Mouse (Mus musculus) retina, adult 2 months (tissue): ENCODE results near the gene Ehd2.

Source experiments
- DNase-seq: peaks from one replicate; pipeline ENCODE4 v3.0.0-alpha.2; 2012; ENCODE audit warnings: low read depth, low spot score

The Ehd2 gene

DNA sequence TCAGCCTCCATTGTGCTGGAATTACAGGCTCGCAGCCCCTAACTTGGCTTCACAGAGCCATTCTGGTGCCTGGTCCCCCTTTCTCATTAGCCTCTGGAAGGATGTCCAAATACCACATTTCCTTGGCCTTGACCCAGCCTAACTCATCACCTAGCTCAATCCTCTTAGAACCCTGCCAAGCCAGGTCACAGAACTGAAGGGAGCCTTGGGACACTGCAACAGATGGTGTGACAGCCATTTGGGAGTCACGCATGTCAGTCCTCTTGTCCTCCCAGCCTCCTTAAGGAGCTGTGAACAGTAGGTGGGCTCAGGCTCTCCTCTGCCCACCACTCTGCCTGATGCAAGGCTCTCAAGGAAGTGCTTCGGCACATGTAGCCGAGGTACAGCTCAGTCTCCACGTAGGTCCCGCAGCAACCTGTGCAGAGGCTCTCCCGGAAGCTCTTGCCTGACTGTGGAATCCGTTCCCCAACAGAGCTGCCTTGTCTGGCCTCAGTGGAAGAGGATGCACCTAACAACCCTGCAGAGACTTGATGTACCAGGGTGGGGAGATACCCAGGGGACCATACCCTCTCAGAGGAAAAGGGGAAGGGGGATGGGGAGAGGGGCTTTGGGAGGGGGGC, 59.3 kb downstream of the Ehd2 start:
- DNase-seq = peak; percentile 86

DNA sequence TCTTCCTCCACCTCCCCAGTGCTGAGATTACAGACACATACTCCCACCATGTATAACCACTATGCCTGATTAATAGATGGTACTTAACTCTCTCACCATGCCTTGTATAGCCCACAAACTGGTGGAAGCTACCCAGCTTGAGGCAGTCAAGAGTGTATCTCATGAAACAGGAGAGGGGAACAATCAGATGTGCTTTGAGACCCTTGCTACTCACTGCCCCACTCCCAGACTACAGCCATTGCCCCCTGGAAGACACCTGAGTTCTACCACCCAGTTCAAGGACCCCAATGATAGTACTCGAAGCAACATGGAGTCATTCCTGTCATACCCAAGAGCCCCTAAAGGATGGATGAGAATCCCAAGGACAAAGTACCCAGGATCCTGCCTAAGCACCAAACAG, 60.8 kb downstream of the Ehd2 start:
- no peak for DNase-seq

DNA sequence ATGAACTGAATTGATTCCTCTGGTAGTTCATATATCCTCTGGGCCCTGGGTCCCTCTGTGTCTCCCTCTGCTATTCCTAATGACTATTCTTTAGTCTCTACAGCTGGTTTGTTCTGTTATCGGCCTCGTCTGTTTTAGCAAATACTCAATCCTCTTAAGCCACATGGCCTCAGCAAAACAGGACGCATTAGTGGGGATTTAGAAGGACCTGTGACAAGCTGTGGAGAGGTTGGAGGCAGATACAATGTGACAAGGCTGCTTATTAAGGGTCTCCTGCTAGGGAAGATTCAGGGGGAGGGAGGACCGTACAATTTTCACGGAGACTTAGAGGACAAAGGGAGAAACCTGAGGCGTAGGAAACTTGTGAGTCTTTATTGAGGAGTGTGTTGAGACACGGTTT, 61.5 kb downstream of the Ehd2 start:
- DNase-seq = peak; percentile 89

DNA sequence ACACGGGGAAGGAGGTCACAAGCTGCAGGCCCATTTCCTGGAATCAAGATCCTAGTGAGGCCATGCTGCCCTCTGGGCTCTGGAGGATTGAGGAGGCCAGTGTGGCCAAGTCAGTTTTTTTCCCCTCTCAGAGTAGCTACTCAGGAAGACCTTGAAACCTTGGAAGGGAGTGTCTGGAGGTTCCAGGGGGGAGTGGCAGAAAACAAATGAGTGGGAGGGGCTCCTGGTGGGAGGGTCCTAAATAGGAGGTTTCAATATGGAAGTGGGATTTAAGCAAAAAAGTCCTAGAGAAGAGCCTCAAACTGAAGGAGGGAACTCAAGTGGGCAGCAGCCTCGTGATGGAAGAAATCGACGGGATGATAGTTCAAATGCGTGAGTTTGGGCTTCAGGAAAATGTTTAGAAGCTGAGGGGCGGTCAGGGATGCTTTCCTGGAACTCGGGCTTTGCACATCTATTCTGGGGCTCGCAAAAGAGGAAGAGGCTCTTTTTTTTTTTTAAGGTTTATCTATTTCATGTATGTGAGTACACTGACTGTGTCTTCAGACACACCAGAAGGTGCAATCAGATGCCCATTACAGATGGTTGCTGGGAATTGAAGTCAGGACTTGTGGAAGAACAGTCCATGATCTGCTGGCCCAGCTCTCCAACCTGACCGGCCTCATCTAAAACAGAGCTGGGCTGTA, 65.9 kb downstream of the Ehd2 start:
- no peak for DNase-seq
